Mouse (Mus musculus): ENCODE data around the gene Dlg1. TPM values are rescaled to one million over a fixed set of nuclear protein-coding genes. Genes with fewer than 3 reads are reported as not detected.

Dlg1 gene
- polyA plus RNA-seq, 1 experiment from 2014 or later: 10.5 TPM

GRCm38 (mm10) chr16:31683670-31684430 lies 20.6 kb downstream of the Dlg1 start:
- Histone ChIP-seq H3K36me3 (ENCODE audit: control insufficient read depth, insufficient read depth) (no peaks in the 10 kb centered on the region), H3K4me3 (ENCODE audit: low read depth, low read length) (no peak overlapping the region), H3K4me2 (replicated peaks; ENCODE audit: low read depth) (peak overlapping the region; percentile 21; the same call in 1 of the 2 replicates), H3K9ac (ENCODE audit: low read depth, low read length) (no peak overlapping the region), H3K27me3 (replicated peaks; ENCODE audit: control insufficient read depth, insufficient read depth, low read length) (no peaks in the 10 kb centered on the region), H3K27ac (ENCODE audit: low read depth, low read length) (no peak overlapping the region; the same call in 1 of the 2 replicates), H3K4me1 (replicated peaks; ENCODE audit: control insufficient read depth, insufficient read depth, low read length) (0 out of 2 replicates have a peak, but pooled peaks cover 3% of the 10 kb centered on the region), H3K9me3 (ENCODE audit: control insufficient read depth) (no peaks in the 10 kb centered on the region)
- WGBS: 54% methylated on average over 9 of the region's 9 CpGs
- no peak for TF ChIP-seq CTCF (IDR thresholded peaks at IDR 0.05; ENCODE audit: low read depth)
- ATAC-seq: peak; percentile 45

GRCm38 (mm10) chr16:31684771-31685170 lies 21.5 kb downstream of the Dlg1 start:
- 85% methylated on average over 4 of the region's 4 CpGs for WGBS
- H3K27ac ChIP-seq (ENCODE audit: low read depth, low read length): no peak overlapping the region
- ATAC-seq: no peak
- no peak overlapping the region for H3K9ac ChIP-seq (ENCODE audit: low read depth, low read length)
- no peak overlapping the region for H3K4me2 ChIP-seq (replicated peaks; ENCODE audit: low read depth)
- TF ChIP-seq CTCF (IDR thresholded peaks at IDR 0.05; ENCODE audit: low read depth): no peak
- H3K9me3 ChIP-seq (ENCODE audit: control insufficient read depth): no peaks in the 10 kb centered on the region
- 0 out of 2 replicates have a peak, but pooled peaks cover 3% of the 10 kb centered on the region for H3K4me1 ChIP-seq (replicated peaks; ENCODE audit: control insufficient read depth, insufficient read depth, low read length)
- H3K4me3 ChIP-seq (ENCODE audit: low read depth, low read length): no peak overlapping the region
- no peaks in the 10 kb centered on the region for H3K36me3 ChIP-seq (ENCODE audit: control insufficient read depth, insufficient read depth)
- H3K27me3 ChIP-seq (replicated peaks; ENCODE audit: control insufficient read depth, insufficient read depth, low read length): no peaks in the 10 kb centered on the region

GRCm38 (mm10) chr16:31687766-31688165 lies 24.5 kb downstream of the Dlg1 start:
- H3K27ac ChIP-seq (ENCODE audit: low read depth, low read length): no peak overlapping the region
- no peak for TF ChIP-seq CTCF (IDR thresholded peaks at IDR 0.05; ENCODE audit: low read depth)
- H3K9ac ChIP-seq (ENCODE audit: low read depth, low read length): no peak overlapping the region
- H3K4me2 ChIP-seq (replicated peaks; ENCODE audit: low read depth): no peak overlapping the region
- H3K36me3 ChIP-seq (ENCODE audit: control insufficient read depth, insufficient read depth): no peaks in the 10 kb centered on the region
- no peak for ATAC-seq
- 0 out of 2 replicates have a peak, but pooled peaks cover 3% of the 10 kb centered on the region for H3K4me1 ChIP-seq (replicated peaks; ENCODE audit: control insufficient read depth, insufficient read depth, low read length)
- no peak overlapping the region for H3K4me3 ChIP-seq (ENCODE audit: low read depth, low read length)
- H3K27me3 ChIP-seq (replicated peaks; ENCODE audit: control insufficient read depth, insufficient read depth, low read length): no peaks in the 10 kb centered on the region
- no peaks in the 10 kb centered on the region for H3K9me3 ChIP-seq (ENCODE audit: control insufficient read depth)

- Histone ChIP-seq H3K4me3 (ENCODE audit: low read depth, low read length) (peak overlapping the region; percentile 7; the same call in 1 of the 2 replicates), H3K4me2 (replicated peaks; ENCODE audit: low read depth) (peak overlapping the region; percentile 30), H3K9me3 (ENCODE audit: control insufficient read depth) (no peaks in the 10 kb centered on the region), H3K27me3 (replicated peaks; ENCODE audit: control insufficient read depth, insufficient read depth, low read length) (no peaks in the 10 kb centered on the region), H3K36me3 (ENCODE audit: control insufficient read depth, insufficient read depth) (no peaks in the 10 kb centered on the region), H3K4me1 (replicated peaks; ENCODE audit: control insufficient read depth, insufficient read depth, low read length) (no peaks in the 10 kb centered on the region), H3K9ac (ENCODE audit: low read depth, low read length) (no peak overlapping the region), H3K27ac (ENCODE audit: low read depth, low read length) (no peak overlapping the region)
- no peak for TF ChIP-seq CTCF (IDR thresholded peaks at IDR 0.05; ENCODE audit: low read depth)
- WGBS: 61% methylated on average over 11 of the region's 11 CpGs
- no peak for ATAC-seq
These were observed 32.2 kb downstream of the Dlg1 start for GRCm38 (mm10) chr16:31695286-31696020.

DNA sequence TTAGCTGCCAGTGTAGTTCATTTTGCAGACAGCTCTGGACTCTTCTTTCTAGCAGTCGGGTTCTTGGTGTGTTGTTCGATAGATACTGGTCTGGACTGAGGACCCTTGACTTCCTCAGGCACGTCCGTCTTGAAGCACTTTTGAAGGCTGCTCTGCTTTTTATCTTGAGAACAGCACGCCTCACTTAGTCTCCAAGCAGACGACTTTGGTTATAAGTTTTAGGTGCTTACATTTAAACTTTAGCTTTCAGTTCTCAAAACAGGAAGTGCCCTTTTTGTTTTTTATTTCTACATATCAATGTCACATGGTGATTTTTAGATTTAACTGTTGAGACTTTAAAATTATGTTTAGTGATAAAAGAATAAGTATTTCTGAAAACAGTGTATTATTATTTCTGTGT lies 33.1 kb downstream of the Dlg1 start:
- H3K27ac ChIP-seq (ENCODE audit: low read depth, low read length): no peak overlapping the region
- H3K9me3 ChIP-seq (ENCODE audit: control insufficient read depth): no peaks in the 10 kb centered on the region
- H3K36me3 ChIP-seq (ENCODE audit: control insufficient read depth, insufficient read depth): no peaks in the 10 kb centered on the region
- H3K4me1 ChIP-seq (replicated peaks; ENCODE audit: control insufficient read depth, insufficient read depth, low read length): no peaks in the 10 kb centered on the region
- H3K9ac ChIP-seq (ENCODE audit: low read depth, low read length): no peak overlapping the region
- no peak overlapping the region for H3K4me3 ChIP-seq (ENCODE audit: low read depth, low read length)
- H3K4me2 ChIP-seq (replicated peaks; ENCODE audit: low read depth): 0 out of 2 replicates have a peak overlapping the region, but pooled peaks have one; percentile 13
- TF ChIP-seq CTCF (IDR thresholded peaks at IDR 0.05; ENCODE audit: low read depth): no peak
- 52% methylated on average over 6 of the region's 6 CpGs for WGBS
- ATAC-seq: no peak
- no peaks in the 10 kb centered on the region for H3K27me3 ChIP-seq (replicated peaks; ENCODE audit: control insufficient read depth, insufficient read depth, low read length)

- no peak for TF ChIP-seq CTCF (IDR thresholded peaks at IDR 0.05; ENCODE audit: low read depth)
- no peak overlapping the region for H3K4me3 ChIP-seq (ENCODE audit: low read depth, low read length)
- H3K36me3 ChIP-seq (ENCODE audit: control insufficient read depth, insufficient read depth): no peaks in the 10 kb centered on the region
- H3K4me1 ChIP-seq (replicated peaks; ENCODE audit: control insufficient read depth, insufficient read depth, low read length): no peaks in the 10 kb centered on the region
- no peaks in the 10 kb centered on the region for H3K27me3 ChIP-seq (replicated peaks; ENCODE audit: control insufficient read depth, insufficient read depth, low read length)
- no peaks in the 10 kb centered on the region for H3K9me3 ChIP-seq (ENCODE audit: control insufficient read depth)
- WGBS: 84% methylated on average over 4 of the region's 4 CpGs
- no peak overlapping the region for H3K27ac ChIP-seq (ENCODE audit: low read depth, low read length)
- no peak for ATAC-seq
- no peak overlapping the region for H3K9ac ChIP-seq (ENCODE audit: low read depth, low read length)
- H3K4me2 ChIP-seq (replicated peaks; ENCODE audit: low read depth): no peak overlapping the region
These were observed 34.1 kb downstream of the Dlg1 start for GRCm38 (mm10) chr16:31697341-31697740.

Data from intestine, postnatal 0 days (tissue).